7 mouse cellular contexts compared by ENCODE assay signal in the genomic region with DNA sequence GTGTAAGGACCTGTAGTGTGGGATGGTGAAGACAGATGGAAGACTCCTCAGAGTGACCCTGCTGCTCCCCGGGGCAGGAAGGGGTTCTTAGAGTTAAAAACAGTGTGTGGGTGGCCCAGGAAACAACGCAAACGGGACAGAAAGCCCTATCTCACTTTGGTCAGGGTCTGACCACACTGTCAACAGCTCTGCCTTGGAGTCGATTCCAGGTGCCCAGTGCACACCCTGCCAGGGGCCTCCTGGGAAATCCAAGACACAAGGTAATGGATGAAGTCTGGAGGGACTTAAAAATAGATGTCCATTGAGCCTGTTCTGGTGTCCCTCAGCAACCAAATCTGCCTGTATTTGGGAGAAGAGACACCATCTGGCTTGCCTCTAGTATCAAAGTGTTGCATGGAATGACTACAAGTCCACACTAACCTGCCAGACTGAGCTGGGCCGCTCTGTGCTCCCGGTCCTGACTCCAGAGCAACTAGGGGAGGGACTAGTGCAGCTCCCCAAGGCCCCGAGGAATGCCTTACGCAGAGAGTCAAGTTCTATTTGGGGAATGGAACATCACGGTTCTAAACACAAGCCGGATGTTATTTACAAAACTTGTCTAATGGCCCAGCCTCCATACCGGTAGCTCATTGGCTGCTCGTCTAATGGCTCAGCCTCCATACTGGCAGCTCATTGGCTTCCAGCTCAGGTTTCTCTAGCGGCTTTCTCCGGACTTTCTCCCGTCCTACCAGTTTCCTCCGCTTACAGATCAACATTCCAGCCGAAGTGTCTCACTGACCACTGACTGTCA. TPM values are rescaled to one million over a fixed set of nuclear protein-coding genes. Genes with fewer than 3 reads are reported as not detected.
DNase-seq lines count a peak whose midpoint lies in the region; ATAC-seq lines count a peak whose summit lies in the region.

No protein-coding gene starts in this region.

- peak; percentile 40 for DNase-seq in WW6 (ENCODE audit: low read depth, low spot score)
- DNase-seq in cerebellum, postnatal 25 days = peak; percentile 57 to 58
- DNase-seq in gastrocnemius, adult 18-20 months (ENCODE audit: low spot score) = peak; percentile 95
- DNase-seq in left cerebral cortex, adult 11 months (ENCODE audit: low spot score) = peak; percentile 57
- DNase-seq in lung, postnatal 4 days = peak; percentile 84 to 92
- DNase-seq in right cerebral cortex, adult 2 months (ENCODE audit: low spot score in 2 of 2) = peak; percentile 64 to 70

- WGBS in hindbrain, embryonic 15.5 days = 13% methylated on average over 17 of the region's 17 CpGs

- peaks cover 43% of the 10 kb centered on the region for H3K4me1 ChIP-seq in hindbrain, embryonic 15.5 days (replicated peaks)

- no peaks in the 10 kb centered on the region for H3K9me3 ChIP-seq in hindbrain, embryonic 15.5 days

- H3K4me3 ChIP-seq in hindbrain, embryonic 15.5 days = peak overlapping the region; percentile 36

- peak overlapping the region; percentile 65 for H3K27ac ChIP-seq in hindbrain, embryonic 15.5 days (replicated peaks)

- peak overlapping the region; percentile 33; the same call in 1 of the 2 replicates for H3K9ac ChIP-seq in hindbrain, embryonic 15.5 days

- H3K27me3 ChIP-seq in hindbrain, embryonic 15.5 days = no peaks in the 10 kb centered on the region

- H3K4me2 ChIP-seq in hindbrain, embryonic 15.5 days = peak overlapping the region; percentile 72

- H3K36me3 ChIP-seq in hindbrain, embryonic 15.5 days = no peaks in the 10 kb centered on the region

- ATAC-seq in hindbrain, embryonic 15.5 days (ENCODE audit: low FRiP score, low read depth) = peak; percentile 65

RNA-seq across cellular contexts. Expression of gene Chit1, which starts 12.1 kb away (rescaled TPM):
- total RNA-seq in gastrocnemius, adult 18-20 months (2021) = not detected
- 0.37 and 0.38 TPM in 2 replicates for polyA plus RNA-seq in hindbrain, embryonic 15.5 days (2015; fragmentation: Nextera tagmentation; extraction: Ambion mirVana)

RNA-seq across cellular contexts. Expression of gene Btg2, which starts 20.0 kb away (rescaled TPM):
- 10 to 100 TPM; 41.2 to 63.7 TPM for total RNA-seq in gastrocnemius, adult 18-20 months (2021)
- polyA plus RNA-seq in hindbrain, embryonic 15.5 days (2015; fragmentation: Nextera tagmentation; extraction: Ambion mirVana) = 30.4 and 49.0 TPM in 2 replicates

Comparison
In these comparisons a context has a peak if more than half of its experiments do, and no peak if none do; other contexts are left out.
1. Peak in every context shown above with its lines: DNase-seq, ATAC-seq, H3K4me3 ChIP-seq and H3K27ac ChIP-seq.
2. DNase-seq: peak in every context shown above with its lines; median percentile 95 in gastrocnemius, adult 18-20 months; 88 in lung, postnatal 4 days; 67 in right cerebral cortex, adult 2 months; 58 in cerebellum, postnatal 25 days; 57 in left cerebral cortex, adult 11 months; 40 in WW6.